Mouse (Mus musculus) heart, embryonic 16.5 days (tissue): ENCODE data around the gene Slit3. TPM values are rescaled to one million over a fixed set of nuclear protein-coding genes. Genes with fewer than 3 reads are reported as not detected.

ENCODE experiments used
- ATAC-seq: fragments of 200-750 bp; cut with Nextera tagmentation; replicated peaks from 2 replicates; pipeline ENCODE4 v1.8.0; 2017; ENCODE audit warnings: moderate number of reproducible peaks; ENCODE audit not compliant: insufficient read depth, low FRiP score; ENCODE audit errors: extremely low read depth
- H3K27ac ChIP-seq: fragments of 300-500 bp; sonication (generic); 2 replicates; pipeline ENCODE4 v1.5.1; 2014; ENCODE audit warnings: mild to moderate bottlenecking, low read length, control low read depth, moderate library complexity
- H3K27me3 ChIP-seq: fragments of 300-500 bp; sonication (generic); 2 replicates; pipeline ENCODE4 v1.6.1; 2014; ENCODE audit warnings: low read length, mixed read lengths; ENCODE audit not compliant: control insufficient read depth, insufficient read depth
- H3K36me3 ChIP-seq: fragments of 300-500 bp; sonication (generic); 2 replicates; pipeline ENCODE4 v1.6.1; 2014; ENCODE audit not compliant: control insufficient read depth, insufficient read depth
- H3K4me1 ChIP-seq: fragments of 300-500 bp; sonication (generic); 2 replicates; pipeline ENCODE4 v1.6.1; 2014; ENCODE audit warnings: low read length, mixed read lengths; ENCODE audit not compliant: control insufficient read depth, insufficient read depth
- H3K4me2 ChIP-seq: fragments of 300-500 bp; sonication (generic); 2 replicates; pipeline ENCODE4 v1.6.1; 2014; ENCODE audit warnings: low read depth, mild to moderate bottlenecking, control low read depth, low read length
- H3K4me3 ChIP-seq: fragments of 300-500 bp; sonication (generic); 2 replicates; pipeline ENCODE4 v1.5.1; 2014; ENCODE audit warnings: mild to moderate bottlenecking, control low read depth, low read length
- H3K9ac ChIP-seq: fragments of 300-500 bp; sonication (generic); 2 replicates; pipeline ENCODE4 v1.6.1; 2014; ENCODE audit warnings: low read length, control low read depth
- H3K9me3 ChIP-seq: fragments of 300-500 bp; sonication (generic); replicated peaks from 2 replicates; pipeline ENCODE4 v1.6.1; 2016; ENCODE audit warnings: low read length; ENCODE audit not compliant: control insufficient read depth
- WGBS: fragments of 180-500 bp; shearing (Covaris S2); extraction: QIAGEN DNeasy Blood & Tissue Kit; methylation state at CpG from one replicate; pipeline ENCODE4 v1.1.7; 2014; 5-methylcytosine and 5-hydroxymethylcytosine counted together
- polyA plus RNA-seq: library from polyadenylated mRNA; unstranded; fragments of >200 nt; fragmentation: Nextera tagmentation; extraction: Ambion mirVana; gene quantifications from 2 replicates; pipeline ENCODE4 v1.2.1, GENCODE M21; 2015

Gene Slit3
- polyA plus RNA-seq, 1 experiment from 2014 or later, result 7.8 TPM

DNA sequence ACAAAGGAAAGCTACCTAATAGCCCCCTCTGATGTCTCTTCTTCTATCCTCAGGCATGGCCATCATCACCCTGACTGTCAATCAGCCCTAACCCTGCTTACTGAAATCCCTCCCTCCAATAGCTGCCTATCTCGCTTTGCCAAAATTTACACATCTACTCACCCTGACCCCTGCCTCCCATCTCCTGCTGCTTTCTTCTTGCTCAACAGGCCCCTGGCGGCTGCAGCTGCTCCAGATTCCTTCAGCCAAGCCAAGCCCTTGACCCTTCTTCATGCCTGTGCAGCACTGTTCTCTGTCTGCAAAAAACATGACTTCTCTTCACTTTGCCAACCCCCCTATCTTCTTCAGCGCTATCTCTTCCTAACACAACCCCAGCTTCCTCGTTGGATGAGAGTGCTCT lies 245.6 kb downstream of the Slit3 start:
- 0 out of 2 replicates have a peak, but pooled peaks cover 3% of the 10 kb centered on the region for H3K9me3 ChIP-seq
- 60% methylated on average over 4 of the region's 4 CpGs for WGBS
- H3K27ac ChIP-seq, result no peak overlapping the region
- H3K4me1 ChIP-seq, result peaks cover 12% of the 10 kb centered on the region
- no peaks in the 10 kb centered on the region for H3K36me3 ChIP-seq
- no peak overlapping the region for H3K4me2 ChIP-seq
- no peak overlapping the region for H3K9ac ChIP-seq
- no peak overlapping the region for H3K4me3 ChIP-seq
- no peak for ATAC-seq
- H3K27me3 ChIP-seq, result no peaks in the 10 kb centered on the region

GRCm38 (mm10) chr11:35367248-35367647 lies 246.2 kb downstream of the Slit3 start:
- H3K36me3 ChIP-seq, result no peaks in the 10 kb centered on the region
- peaks cover 12% of the 10 kb centered on the region for H3K4me1 ChIP-seq
- WGBS, result 88% methylated on average over 4 of the region's 4 CpGs
- H3K4me2 ChIP-seq, result no peak overlapping the region
- H3K9me3 ChIP-seq, result peaks cover 4% of the 10 kb centered on the region
- no peak overlapping the region for H3K4me3 ChIP-seq
- H3K27me3 ChIP-seq, result no peaks in the 10 kb centered on the region
- ATAC-seq, result no peak
- no peak overlapping the region for H3K27ac ChIP-seq
- H3K9ac ChIP-seq, result no peak overlapping the region

GRCm38 (mm10) chr11:35369964-35370363 lies 248.9 kb downstream of the Slit3 start:
- no peak overlapping the region for H3K4me2 ChIP-seq
- H3K36me3 ChIP-seq, result no peaks in the 10 kb centered on the region
- ATAC-seq, result no peak
- H3K27ac ChIP-seq, result no peak overlapping the region
- H3K27me3 ChIP-seq, result no peaks in the 10 kb centered on the region
- H3K9me3 ChIP-seq, result peaks cover 7% of the 10 kb centered on the region
- H3K9ac ChIP-seq, result no peak overlapping the region
- no peak overlapping the region for H3K4me3 ChIP-seq
- 25% methylated on average over 7 of the region's 7 CpGs for WGBS
- H3K4me1 ChIP-seq, result peaks cover 12% of the 10 kb centered on the region

DNA sequence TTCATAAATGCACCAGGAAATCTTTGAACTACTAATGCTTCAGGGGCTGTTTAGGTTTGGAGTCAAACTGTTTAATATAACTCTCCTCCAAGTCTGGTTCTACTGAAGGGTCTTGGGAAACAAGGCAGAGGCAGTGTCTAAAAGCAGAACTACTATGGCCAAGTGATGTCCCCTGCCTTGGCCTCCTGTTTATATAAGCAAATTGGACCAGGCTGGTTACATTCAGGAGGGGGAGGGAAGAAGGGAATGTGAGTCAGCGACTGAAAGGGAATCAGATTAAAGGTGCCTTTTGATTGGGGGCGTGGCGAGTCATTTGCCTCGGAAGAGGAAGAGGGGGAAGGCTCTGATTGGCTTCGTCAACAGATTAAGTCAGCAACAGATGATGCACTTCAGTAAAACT lies 249.7 kb downstream of the Slit3 start:
- Histone ChIP-seq H3K4me3 (no peak overlapping the region), H3K9me3 (peaks cover 7% of the 10 kb centered on the region), H3K36me3 (no peaks in the 10 kb centered on the region), H3K27me3 (no peaks in the 10 kb centered on the region), H3K4me2 (no peak overlapping the region), H3K9ac (no peak overlapping the region), H3K4me1 (peaks cover 12% of the 10 kb centered on the region), H3K27ac (no peak overlapping the region)
- 27% methylated on average over 5 of the region's 5 CpGs for WGBS
- no peak for ATAC-seq

GRCm38 (mm10) chr11:35372410-35372809 lies 251.4 kb downstream of the Slit3 start:
- Histone ChIP-seq H3K9ac (no peak overlapping the region), H3K27ac (no peak overlapping the region), H3K36me3 (no peaks in the 10 kb centered on the region), H3K4me2 (no peak overlapping the region), H3K4me1 (peaks cover 12% of the 10 kb centered on the region), H3K4me3 (no peak overlapping the region), H3K27me3 (no peaks in the 10 kb centered on the region), H3K9me3 (peaks cover 4% of the 10 kb centered on the region)
- no peak for ATAC-seq
- 93% methylated on average over 3 of the region's 3 CpGs for WGBS

DNA sequence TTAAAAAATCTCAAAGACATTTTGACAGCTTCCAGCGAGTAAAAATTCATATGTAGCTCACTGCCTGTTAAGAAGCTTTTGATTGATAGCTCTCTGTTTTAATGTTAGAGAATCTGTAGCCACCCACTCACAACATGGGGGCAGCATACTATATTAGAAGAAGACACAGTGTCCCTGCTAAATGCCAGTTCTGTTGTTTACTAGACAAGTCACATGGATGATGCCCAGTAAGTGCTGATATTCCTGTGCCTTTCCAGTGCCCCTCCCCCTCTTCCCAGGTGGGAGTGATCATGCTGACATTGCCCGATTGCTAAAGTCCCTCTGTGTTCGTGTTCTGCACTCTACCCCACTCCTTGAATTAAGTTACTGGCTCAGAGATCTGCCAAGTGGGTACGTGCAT lies 254.0 kb downstream of the Slit3 start:
- ATAC-seq, result no peak
- Histone ChIP-seq H3K4me3 (no peak overlapping the region), H3K4me1 (peaks cover 2% of the 10 kb centered on the region; the same call in 1 of the 2 replicates), H3K27me3 (no peaks in the 10 kb centered on the region), H3K27ac (no peak overlapping the region), H3K36me3 (no peaks in the 10 kb centered on the region), H3K4me2 (no peak overlapping the region), H3K9ac (no peak overlapping the region), H3K9me3 (peaks cover 4% of the 10 kb centered on the region)
- 68% methylated on average over 4 of the region's 4 CpGs for WGBS

- H3K4me2 ChIP-seq, result no peak overlapping the region
- no peaks in the 10 kb centered on the region for H3K36me3 ChIP-seq
- H3K27ac ChIP-seq, result no peak overlapping the region
- H3K4me1 ChIP-seq, result no peaks in the 10 kb centered on the region
- no peak overlapping the region for H3K4me3 ChIP-seq
- H3K27me3 ChIP-seq, result no peaks in the 10 kb centered on the region
- H3K9me3 ChIP-seq, result no peaks in the 10 kb centered on the region
- ATAC-seq, result no peak
- H3K9ac ChIP-seq, result no peak overlapping the region
- 70% methylated on average over 7 of the region's 7 CpGs for WGBS
These were observed 257.8 kb downstream of the Slit3 start for GRCm38 (mm10) chr11:35378802-35379201.

DNA sequence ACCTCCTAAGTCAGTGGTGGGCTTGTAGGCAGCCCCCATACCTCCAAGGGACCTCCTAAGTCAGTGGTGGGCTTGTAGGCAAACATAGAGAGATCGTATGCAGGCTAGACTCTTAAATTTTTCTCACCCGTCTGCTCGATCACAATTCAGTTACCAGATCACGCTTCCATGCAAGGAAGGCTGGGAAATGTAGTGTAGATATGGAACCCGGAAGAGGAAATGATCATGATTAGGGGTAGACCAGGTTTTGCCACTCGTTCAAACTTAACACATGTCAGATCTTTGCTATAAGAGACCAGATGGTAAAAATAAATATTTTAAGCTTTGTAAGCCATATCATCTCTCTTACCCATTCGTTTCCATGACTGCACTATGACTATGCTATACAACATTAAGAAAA lies 258.4 kb downstream of the Slit3 start:
- Histone ChIP-seq H3K4me1 (no peaks in the 10 kb centered on the region), H3K27me3 (no peaks in the 10 kb centered on the region), H3K27ac (no peak overlapping the region), H3K4me2 (no peak overlapping the region), H3K9ac (no peak overlapping the region), H3K9me3 (no peaks in the 10 kb centered on the region), H3K4me3 (no peak overlapping the region), H3K36me3 (no peaks in the 10 kb centered on the region)
- no peak for ATAC-seq
- 79% methylated on average over 7 of the region's 7 CpGs for WGBS

GRCm38 (mm10) chr11:35380766-35381165 lies 259.7 kb downstream of the Slit3 start:
- H3K9ac ChIP-seq, result no peak overlapping the region

GRCm38 (mm10) chr11:35385444-35385843 lies 264.4 kb downstream of the Slit3 start:
- Histone ChIP-seq H3K4me2 (no peak overlapping the region), H3K27ac (no peak overlapping the region), H3K9me3 (no peaks in the 10 kb centered on the region), H3K27me3 (no peaks in the 10 kb centered on the region; the same call in 1 of the 2 replicates), H3K4me3 (no peak overlapping the region), H3K9ac (no peak overlapping the region), H3K36me3 (no peaks in the 10 kb centered on the region), H3K4me1 (no peaks in the 10 kb centered on the region)
- 39% methylated on average over 3 of the region's 3 CpGs for WGBS
- ATAC-seq, result no peak

More at GRCm38 (mm10) chr11:35380766-35381165, 259.7 kb downstream of the Slit3 start:
- H3K4me2 ChIP-seq, result no peak overlapping the region
- H3K4me3 ChIP-seq, result no peak overlapping the region
- no peaks in the 10 kb centered on the region for H3K4me1 ChIP-seq
- WGBS, result 89% methylated on average over 1 of the region's 1 CpGs
- no peak for ATAC-seq
- no peaks in the 10 kb centered on the region for H3K36me3 ChIP-seq
- no peak overlapping the region for H3K27ac ChIP-seq
- H3K9me3 ChIP-seq, result no peaks in the 10 kb centered on the region
- no peaks in the 10 kb centered on the region for H3K27me3 ChIP-seq
